Mouse (Mus musculus) hindbrain, embryonic 11.5 days (tissue): Measurements from ENCODE around the gene Magoh. TPM values are rescaled to one million over a fixed set of nuclear protein-coding genes. Genes with fewer than 3 reads are reported as not detected.
A peak's percentile ranks its signal among the peaks of the same experiment; 100 is the strongest.

Experiments used
- ATAC-seq: fragments of 200-750 bp; cut with Nextera tagmentation; 2 replicates; pipeline ENCODE4 v1.8.0; 2017; ENCODE audit warnings: mild to moderate bottlenecking, moderate TSS enrichment, moderate library complexity; ENCODE audit not compliant: low FRiP score
- DNase-seq: peaks from one replicate; pipeline ENCODE4 v3.0.0-alpha.2; 2015; ENCODE audit warnings: low spot score
- H3K27ac ChIP-seq: fragments of 300-500 bp; sonication (generic); 2 replicates; pipeline ENCODE4 v1.5.1; 2014; ENCODE audit warnings: mild to moderate bottlenecking, low read depth, low read length
- H3K27me3 ChIP-seq: fragments of 300-500 bp; sonication (generic); 2 replicates; pipeline ENCODE4 v1.6.1; 2014; ENCODE audit warnings: mild to moderate bottlenecking, low read length, moderate library complexity, mixed read lengths; ENCODE audit not compliant: control insufficient read depth, insufficient read depth
- H3K36me3 ChIP-seq: fragments of 300-500 bp; sonication (generic); 2 replicates; pipeline ENCODE4 v1.6.1; 2014; ENCODE audit warnings: mild to moderate bottlenecking, low read length, moderate library complexity, mixed read lengths; ENCODE audit not compliant: control insufficient read depth, insufficient read depth
- H3K4me1 ChIP-seq: fragments of 300-500 bp; sonication (generic); replicated peaks from 2 replicates; pipeline ENCODE4 v1.6.1; 2014; ENCODE audit warnings: low read length, mixed read lengths; ENCODE audit not compliant: control insufficient read depth, insufficient read depth
- H3K4me2 ChIP-seq: fragments of 300-500 bp; sonication (generic); replicated peaks from 2 replicates; pipeline ENCODE4 v1.6.1; 2014; ENCODE audit warnings: mild to moderate bottlenecking, low read depth, low read length
- H3K4me3 ChIP-seq: fragments of 300-500 bp; sonication (generic); 2 replicates; pipeline ENCODE4 v1.5.1; 2014; ENCODE audit warnings: low read depth, low read length
- H3K9ac ChIP-seq: fragments of 300-500 bp; sonication (generic); 2 replicates; pipeline ENCODE4 v1.6.1; 2014; ENCODE audit warnings: low read depth, low read length
- H3K9me3 ChIP-seq: fragments of 300-500 bp; sonication (generic); 2 replicates; pipeline ENCODE4 v1.6.1; 2016; ENCODE audit warnings: low read length; ENCODE audit not compliant: control insufficient read depth
- WGBS: fragments of 180-500 bp; shearing (Covaris S2); extraction: QIAGEN DNeasy Blood & Tissue Kit; methylation state at CpG from one replicate; pipeline ENCODE4 v1.1.7; 2014; 5-methylcytosine and 5-hydroxymethylcytosine counted together
- polyA plus RNA-seq: library from polyadenylated mRNA; unstranded; fragments of >200 nt; fragmentation: Nextera tagmentation; extraction: Ambion mirVana; gene quantifications from 2 replicates; pipeline ENCODE4 v1.2.1, GENCODE M21; 2014

The Magoh gene
- polyA plus RNA-seq, 1 experiment from 2014 or later = 249 TPM

DNA sequence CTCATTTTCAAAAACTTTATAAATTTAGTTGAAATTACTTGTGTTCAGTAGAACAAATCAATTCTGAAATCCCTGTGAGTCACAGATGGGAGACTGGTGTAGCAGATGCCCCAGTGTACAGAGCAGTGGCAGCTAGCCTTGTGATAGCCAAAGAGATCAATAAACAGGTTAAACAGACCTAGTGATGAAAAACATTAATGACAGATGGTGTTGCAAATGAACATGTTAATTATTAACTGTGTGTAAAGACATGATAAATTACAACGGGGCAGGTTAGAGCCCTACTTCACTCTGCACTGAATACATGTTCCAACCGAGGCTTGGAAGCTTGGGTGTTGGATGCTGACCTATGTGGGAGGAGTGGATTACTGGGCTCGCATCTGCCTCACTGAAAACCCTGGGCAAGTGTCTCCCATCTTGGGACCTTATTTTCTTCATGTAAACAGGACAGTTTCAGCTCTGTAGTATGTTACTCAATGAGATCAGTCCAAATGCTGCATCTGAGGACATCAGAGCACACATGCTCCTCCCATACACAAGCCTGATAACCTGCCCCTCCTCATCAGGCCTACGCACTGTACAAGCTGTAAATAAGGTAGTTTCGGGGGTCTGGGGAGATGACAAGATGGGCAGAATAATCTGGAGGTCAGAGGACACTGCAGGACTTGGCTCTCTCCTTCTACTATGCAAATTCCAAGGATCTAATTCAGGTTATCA lies 19.8 kb downstream of the Magoh start:
- H3K9me3 ChIP-seq = no peaks in the 10 kb centered on the region
- no peak for DNase-seq
- H3K36me3 ChIP-seq = no peaks in the 10 kb centered on the region
- no peaks in the 10 kb centered on the region for H3K4me1 ChIP-seq
- H3K4me2 ChIP-seq = no peak overlapping the region
- no peak overlapping the region for H3K27ac ChIP-seq
- H3K4me3 ChIP-seq = no peak overlapping the region
- ATAC-seq = no peak
- WGBS = 87% methylated on average over 5 of the region's 5 CpGs
- no peaks in the 10 kb centered on the region for H3K27me3 ChIP-seq
- no peak overlapping the region for H3K9ac ChIP-seq

DNA sequence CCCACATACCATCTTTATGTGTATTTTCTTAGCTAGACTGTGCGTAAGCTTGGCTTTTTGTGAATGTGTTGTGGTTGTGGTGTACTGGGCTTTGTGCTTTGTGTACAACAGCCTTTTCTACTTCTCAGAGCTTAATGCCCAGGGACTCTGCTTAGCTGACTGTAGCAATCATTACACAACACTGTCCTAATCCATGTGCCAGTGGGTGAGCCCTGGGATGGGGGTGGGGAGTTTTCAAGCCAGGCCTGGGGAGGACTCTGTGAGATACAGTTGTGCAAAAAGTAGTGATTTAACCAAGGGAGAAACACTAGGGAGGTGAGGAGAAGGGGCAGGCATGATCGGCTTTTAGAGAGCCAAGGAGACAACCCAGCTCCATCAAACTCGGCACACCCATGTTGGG lies 20.7 kb downstream of the Magoh start:
- no peak overlapping the region for H3K9ac ChIP-seq
- WGBS = 95% methylated on average over 3 of the region's 3 CpGs
- H3K27ac ChIP-seq = no peak overlapping the region
- H3K4me2 ChIP-seq = no peak overlapping the region
- no peak overlapping the region for H3K4me3 ChIP-seq
- DNase-seq (no peak), ATAC-seq (no peak)
- no peaks in the 10 kb centered on the region for H3K9me3 ChIP-seq
- no peaks in the 10 kb centered on the region for H3K27me3 ChIP-seq
- no peaks in the 10 kb centered on the region for H3K4me1 ChIP-seq
- H3K36me3 ChIP-seq = no peaks in the 10 kb centered on the region

DNA sequence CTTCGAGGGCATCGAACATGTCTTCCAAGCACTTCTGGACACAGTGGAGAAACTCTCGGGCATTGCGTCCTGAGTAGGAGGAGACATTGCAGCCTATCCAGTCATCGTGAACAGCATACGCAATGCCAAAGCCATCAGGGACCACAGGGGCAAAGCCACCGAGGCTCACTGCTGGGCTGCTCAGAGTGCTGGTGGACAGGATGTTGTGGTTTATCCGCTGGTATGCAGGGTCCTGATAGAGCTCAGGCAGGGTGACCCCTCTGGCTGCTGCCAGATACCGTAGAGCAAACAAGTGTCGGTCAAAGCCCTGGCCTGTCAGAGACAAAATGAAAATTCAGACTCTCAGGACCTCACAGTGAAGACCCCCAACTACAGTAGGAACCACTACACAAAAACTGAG lies 24.7 kb downstream of the Magoh start:
- no peak overlapping the region for H3K4me2 ChIP-seq
- no peaks in the 10 kb centered on the region for H3K27me3 ChIP-seq
- no peaks in the 10 kb centered on the region for H3K36me3 ChIP-seq
- no peak overlapping the region for H3K27ac ChIP-seq
- H3K9me3 ChIP-seq = no peaks in the 10 kb centered on the region
- ATAC-seq (no peak), DNase-seq (no peak)
- 95% methylated on average over 10 of the region's 10 CpGs for WGBS
- H3K4me1 ChIP-seq = no peaks in the 10 kb centered on the region
- H3K9ac ChIP-seq = no peak overlapping the region
- no peak overlapping the region for H3K4me3 ChIP-seq

DNA sequence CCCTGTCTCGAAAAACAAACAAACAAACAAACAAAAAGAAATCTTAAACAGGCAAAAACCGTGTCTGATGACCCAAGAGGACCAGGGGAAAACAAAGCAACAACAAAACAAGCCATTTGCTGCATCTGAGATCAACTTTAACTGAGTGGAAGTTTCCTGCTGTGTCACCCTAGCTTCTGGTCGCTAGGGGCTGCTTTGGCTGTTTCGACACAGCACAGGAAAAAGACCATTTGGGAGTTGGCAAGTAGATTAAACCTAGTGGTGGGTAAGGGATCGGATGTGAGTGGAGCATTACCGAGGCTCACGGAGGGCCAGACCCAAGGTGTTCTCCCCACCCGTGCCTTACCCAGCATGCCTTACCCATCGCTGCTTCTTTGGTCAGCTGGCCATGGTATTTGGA lies 27.0 kb downstream of the Magoh start:
- Histone ChIP-seq H3K4me3 (no peak overlapping the region), H3K9me3 (no peaks in the 10 kb centered on the region), H3K4me1 (no peaks in the 10 kb centered on the region), H3K9ac (no peak overlapping the region), H3K4me2 (no peak overlapping the region), H3K27ac (no peak overlapping the region), H3K27me3 (no peaks in the 10 kb centered on the region), H3K36me3 (no peaks in the 10 kb centered on the region)
- DNase-seq (no peak), ATAC-seq (no peak)
- WGBS = 87% methylated on average over 9 of the region's 9 CpGs

DNA sequence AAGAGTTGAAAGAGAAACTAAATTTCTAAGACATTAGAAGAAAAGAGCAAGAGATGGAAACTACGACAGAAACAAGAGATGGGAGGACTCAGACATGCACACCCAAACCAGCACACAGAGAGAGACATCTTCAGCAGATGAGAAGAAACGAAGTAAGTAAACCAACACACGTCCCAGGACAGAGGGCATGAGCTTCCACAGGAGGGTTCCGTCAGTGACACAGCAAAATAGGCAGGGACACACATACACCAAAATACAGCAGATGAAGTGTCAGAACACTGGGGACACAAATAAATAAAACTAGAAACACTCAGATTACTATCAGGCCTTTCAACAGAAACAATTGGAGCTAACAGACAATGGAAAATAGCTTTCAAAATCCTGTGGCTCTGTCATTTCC lies 30.5 kb downstream of the Magoh start:
- H3K36me3 ChIP-seq = no peaks in the 10 kb centered on the region
- 95% methylated on average over 4 of the region's 4 CpGs for WGBS
- ATAC-seq (no peak), DNase-seq (no peak)
- no peak overlapping the region for H3K4me2 ChIP-seq
- no peaks in the 10 kb centered on the region for H3K9me3 ChIP-seq
- no peak overlapping the region for H3K9ac ChIP-seq
- H3K4me3 ChIP-seq = no peak overlapping the region
- H3K27me3 ChIP-seq = no peaks in the 10 kb centered on the region
- no peaks in the 10 kb centered on the region for H3K4me1 ChIP-seq
- no peak overlapping the region for H3K27ac ChIP-seq

DNA sequence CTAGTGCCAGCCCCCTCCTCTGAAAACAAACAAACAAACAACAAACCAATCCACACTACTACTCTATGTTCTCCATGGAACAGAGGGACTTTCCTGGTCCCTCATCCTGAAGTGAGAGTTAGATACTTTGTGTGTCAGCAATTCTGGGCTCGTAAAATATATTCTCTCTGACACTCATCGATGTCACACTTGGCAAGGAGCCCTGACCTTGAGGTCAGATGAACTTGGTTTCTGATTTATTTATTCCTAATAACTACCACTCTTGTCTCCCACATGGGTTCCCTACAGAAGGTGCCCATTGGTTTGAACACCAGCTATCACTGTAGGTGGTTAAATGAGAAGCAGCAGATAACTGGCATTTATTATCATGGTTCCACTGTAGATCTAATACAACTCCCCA lies 40.8 kb downstream of the Magoh start:
- DNase-seq (no peak), ATAC-seq (no peak)
- Histone ChIP-seq H3K4me1 (peaks cover 2% of the 10 kb centered on the region; the same call in 1 of the 2 replicates), H3K27me3 (no peaks in the 10 kb centered on the region), H3K36me3 (no peaks in the 10 kb centered on the region), H3K27ac (no peak overlapping the region), H3K4me2 (no peak overlapping the region), H3K4me3 (no peak overlapping the region), H3K9ac (no peak overlapping the region), H3K9me3 (no peaks in the 10 kb centered on the region)
- 92% methylated on average over 2 of the region's 2 CpGs for WGBS

DNA sequence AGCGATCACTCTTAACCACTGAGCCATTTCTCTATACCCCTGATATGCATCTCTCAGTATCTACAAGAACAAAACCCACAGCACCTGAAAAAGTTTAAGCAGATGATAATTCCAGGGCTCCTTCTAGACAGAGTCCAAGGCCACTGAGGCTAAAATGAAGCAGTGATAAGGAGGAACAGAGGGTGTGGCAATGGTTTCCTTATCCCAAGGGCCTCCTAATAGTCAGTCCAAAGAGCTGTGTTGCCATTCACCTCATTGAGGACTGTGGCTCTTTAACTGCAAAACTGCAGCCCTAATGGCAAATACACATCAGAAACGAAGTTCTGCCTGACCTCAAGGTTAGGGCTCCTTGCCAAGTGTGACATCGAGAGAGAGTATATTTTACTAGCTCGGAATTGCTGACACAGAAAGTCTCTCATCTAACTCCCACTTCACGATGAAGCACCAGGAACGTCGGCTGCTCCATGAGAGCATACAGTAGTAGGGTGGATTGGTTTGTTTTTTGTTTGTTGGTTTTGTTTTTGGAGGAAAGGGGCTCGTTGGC lies 41.7 kb downstream of the Magoh start:
- H3K9me3 ChIP-seq = no peaks in the 10 kb centered on the region
- H3K9ac ChIP-seq = no peak overlapping the region
- no peak overlapping the region for H3K4me3 ChIP-seq
- H3K27ac ChIP-seq = no peak overlapping the region
- no peak for ATAC-seq
- no peak overlapping the region for H3K4me2 ChIP-seq
- H3K27me3 ChIP-seq = no peaks in the 10 kb centered on the region
- H3K4me1 ChIP-seq = peaks cover 2% of the 10 kb centered on the region; the same call in 1 of the 2 replicates
- no peaks in the 10 kb centered on the region for H3K36me3 ChIP-seq
- no peak for DNase-seq
- 92% methylated on average over 8 of the region's 8 CpGs for WGBS

DNA sequence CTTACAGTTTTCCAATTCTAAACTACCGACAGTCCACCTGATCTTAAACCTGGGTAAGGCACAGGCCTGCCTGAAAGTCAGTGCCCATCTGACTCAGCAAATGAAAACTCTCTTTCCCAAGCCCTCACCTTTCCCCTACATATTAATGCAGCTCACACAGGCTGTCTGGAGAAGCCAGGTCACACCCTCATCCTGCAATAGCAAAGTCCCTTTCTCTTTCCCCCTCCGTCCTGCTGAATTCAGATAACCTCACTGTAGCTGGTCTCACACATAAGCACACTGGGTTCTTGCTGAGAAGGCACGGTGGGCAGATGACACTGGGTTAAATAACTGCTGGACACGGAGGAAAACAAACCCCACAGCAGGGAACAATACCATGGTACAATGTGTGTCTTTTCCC lies 42.4 kb downstream of the Magoh start:
- Histone ChIP-seq H3K4me3 (no peak overlapping the region), H3K36me3 (no peaks in the 10 kb centered on the region), H3K9me3 (no peaks in the 10 kb centered on the region), H3K4me2 (no peak overlapping the region; the same call in 1 of the 2 replicates), H3K27ac (no peak overlapping the region), H3K4me1 (peaks cover 2% of the 10 kb centered on the region; the same call in 1 of the 2 replicates), H3K27me3 (no peaks in the 10 kb centered on the region), H3K9ac (no peak overlapping the region)
- ATAC-seq = no peak
- no peak for DNase-seq
- WGBS = 57% methylated on average over 4 of the region's 4 CpGs

DNA sequence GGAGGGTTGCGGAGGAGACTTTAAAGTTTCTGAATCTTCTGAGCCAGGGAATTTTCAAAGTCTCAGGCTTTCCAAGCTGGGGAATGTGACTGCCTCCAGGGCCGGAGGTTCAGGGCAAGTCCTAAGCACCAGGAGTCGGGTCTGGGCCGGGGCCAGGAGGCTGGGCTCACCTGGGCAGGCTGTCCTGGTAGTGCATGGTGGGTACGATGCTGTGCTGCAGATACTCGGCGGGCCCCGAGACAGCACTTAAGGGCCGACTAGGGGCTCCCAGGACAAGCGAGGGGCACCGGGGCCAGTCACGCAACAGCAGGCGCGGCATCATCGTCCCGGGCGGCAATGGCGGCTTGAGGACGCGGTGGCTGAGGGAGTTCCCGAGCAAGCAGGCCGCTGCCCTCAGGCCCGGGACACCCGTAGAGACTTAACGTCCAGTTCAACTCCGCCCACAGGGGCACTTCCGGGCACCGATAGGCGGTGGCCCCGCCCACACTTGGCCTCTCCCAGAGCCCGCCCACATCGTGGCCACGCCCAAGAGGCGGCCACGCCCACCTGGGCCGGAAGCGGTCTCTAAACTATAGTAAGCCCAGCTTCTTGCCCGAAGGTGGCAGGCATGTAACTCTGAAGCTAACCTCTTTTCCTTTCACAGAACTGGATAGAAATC lies 43.7 kb downstream of the Magoh start, which contains the start of gene Cpt2:
TSS of gene Cpt2 (minus strand) at position 466 of the 658 bp plus-strand sequence.
- H3K4me3 ChIP-seq = peak within 1 kb of the TSS; percentile 75
- no peaks in the 10 kb centered on the region for H3K9me3 ChIP-seq
- no peak within 1 kb of the TSS; the same call in 1 of the 2 replicates for H3K27ac ChIP-seq
- H3K4me2 ChIP-seq = peak within 1 kb of the TSS; percentile 80
- 1% methylated on average over 38 of the region's 38 CpGs for WGBS
- ATAC-seq (peak; percentile 96), DNase-seq (peak; percentile 98)
- H3K4me1 ChIP-seq = peaks cover 2% of the 10 kb centered on the region; the same call in 1 of the 2 replicates
- no peaks in the 10 kb centered on the region for H3K36me3 ChIP-seq
- H3K27me3 ChIP-seq = no peaks in the 10 kb centered on the region
- H3K9ac ChIP-seq = peak within 1 kb of the TSS; percentile 86
